Mouse (Mus musculus) monocyte, adult 5-6 weeks (primary cell): ENCODE measurements around the gene Numbl. TPM values are rescaled to one million over a fixed set of nuclear protein-coding genes. Genes with fewer than 3 reads are reported as not detected.
A peak's percentile ranks its signal among the peaks of the same experiment; 100 is the strongest.

Experiments used
- ATAC-seq: fragments of 153-309, 156-312 bp; replicated peaks from 2 replicates; pipeline ENCODE4 v1.8.0; 2017; ENCODE audit warnings: mild to moderate bottlenecking; ENCODE audit not compliant: low TSS enrichment, insufficient number of reproducible peaks, severe bottlenecking, poor library complexity, low FRiP score
- total RNA-seq: library from RNA; stranded (forward); fragments of 200-1000, 200-491, 200-594 nt; gene quantifications from 3 replicates; pipeline ENCODE4 v1.2.3, GENCODE M21; 2017

The Numbl gene
- 1.2 to 2.5 TPM (median 2.1 TPM) in 3 replicates for total RNA-seq

GRCm38 (mm10) chr7:27258205-27258899, at the start of gene Numbl:
Gene Numbl, plus strand, starts transcription at chr7:27258433.
- ATAC-seq, result peak; percentile 78

GRCm38 (mm10) chr7:27212626-27213025, 45.6 kb upstream of the Numbl start:
- ATAC-seq, result no peak

GRCm38 (mm10) chr7:27218586-27218985, 39.6 kb upstream of the Numbl start:
- no peak for ATAC-seq

GRCm38 (mm10) chr7:27219937-27220336, 38.3 kb upstream of the Numbl start:
- ATAC-seq, result no peak

GRCm38 (mm10) chr7:27221939-27222338, 36.3 kb upstream of the Numbl start:
- ATAC-seq, result no peak

GRCm38 (mm10) chr7:27222538-27222937, 35.7 kb upstream of the Numbl start:
- ATAC-seq, result no peak

- ATAC-seq, result no peak
These were observed 33.2 kb upstream of the Numbl start for GRCm38 (mm10) chr7:27224877-27225575.

- no peak for ATAC-seq
These were observed 31.0 kb upstream of the Numbl start for GRCm38 (mm10) chr7:27227276-27227675.

GRCm38 (mm10) chr7:27227676-27228075, 30.6 kb upstream of the Numbl start:
- ATAC-seq, result no peak

- peak; percentile 92 for ATAC-seq
These were observed 29.9 kb upstream of the Numbl start, which contains the start of gene Itpkc for GRCm38 (mm10) chr7:27228281-27228821. Gene Itpkc, minus strand, starts transcription at chr7:27228661.

GRCm38 (mm10) chr7:27228865-27229264, 29.4 kb upstream of the Numbl start:
- no peak for ATAC-seq

- no peak for ATAC-seq
These were observed 27.5 kb upstream of the Numbl start for GRCm38 (mm10) chr7:27230781-27231180.

GRCm38 (mm10) chr7:27231693-27232331, 26.4 kb upstream of the Numbl start:
- ATAC-seq, result no peak

GRCm38 (mm10) chr7:27232781-27233281, 25.4 kb upstream of the Numbl start, which contains the start of gene Coq8b:
Gene Coq8b, plus strand, starts transcription at chr7:27233023.
- peak; percentile 91 for ATAC-seq

GRCm38 (mm10) chr7:27233300-27233699, 24.9 kb upstream of the Numbl start:
- ATAC-seq, result no peak

- ATAC-seq, result no peak
These were observed 22.5 kb upstream of the Numbl start for GRCm38 (mm10) chr7:27235726-27236125.

GRCm38 (mm10) chr7:27237527-27237926, 20.7 kb upstream of the Numbl start:
- no peak for ATAC-seq

GRCm38 (mm10) chr7:27238568-27238967, 19.7 kb upstream of the Numbl start:
- peak; percentile 60; the same call in 1 of the 2 replicates for ATAC-seq

- no peak for ATAC-seq
These were observed 15.0 kb upstream of the Numbl start for GRCm38 (mm10) chr7:27243211-27243610.
